Mouse (Mus musculus): ENCODE results near the gene Ccdc173.

GRCm38 (mm10) chr2:69823129-69823677 is 33.8 kb upstream of the Ccdc173 start:
- TF ChIP-seq CTCF (IDR thresholded peaks at IDR 0.05; ENCODE audit: extremely low read depth, insufficient read length, insufficient replicate concordance, low read depth, low read length) (no peak), POLR2A (IDR thresholded peaks at IDR 0.05; ENCODE audit: low read depth, low read length) (no peak)

Data from small intestine, adult 2 months (tissue).